Mouse (Mus musculus) kidney, postnatal 0 days (tissue): ENCODE measurements around the gene Dynll1. TPM values are rescaled to one million over a fixed set of nuclear protein-coding genes. Genes with fewer than 3 reads are reported as not detected.
A peak's percentile ranks its signal among the peaks of the same experiment; 100 is the strongest.

ENCODE experiments used
- ATAC-seq: fragments of 200-750 bp; cut with Nextera tagmentation; replicated peaks from 2 replicates; pipeline ENCODE4 v1.8.0; 2017; ENCODE audit warnings: low read depth, moderate number of reproducible peaks, moderate TSS enrichment, moderate library complexity; ENCODE audit not compliant: low FRiP score
- DNase-seq: peaks from one replicate; pipeline ENCODE4 v3.0.0-alpha.2; 2016; ENCODE audit warnings: low spot score
- H3K27ac ChIP-seq: fragments of 300-500 bp; sonication (generic); 2 replicates; pipeline ENCODE4 v1.5.1; 2014; ENCODE audit warnings: mild to moderate bottlenecking
- H3K27me3 ChIP-seq: fragments of 300-500 bp; sonication (generic); 2 replicates; pipeline ENCODE4 v1.6.1; 2014; ENCODE audit warnings: low read length, mixed read lengths; ENCODE audit not compliant: insufficient read depth
- H3K36me3 ChIP-seq: fragments of 300-500 bp; sonication (generic); 2 replicates; pipeline ENCODE4 v1.6.1; 2014; ENCODE audit warnings: low read length, mixed read lengths; ENCODE audit not compliant: insufficient read depth
- H3K4me1 ChIP-seq: fragments of 300-500 bp; sonication (generic); replicated peaks from 2 replicates; pipeline ENCODE4 v1.6.1; 2014; ENCODE audit warnings: antibody characterized with exemption, low read length, mixed read lengths; ENCODE audit not compliant: insufficient read depth
- H3K4me2 ChIP-seq: fragments of 300-500 bp; sonication (generic); 2 replicates; pipeline ENCODE4 v1.6.1; 2014; ENCODE audit warnings: mild to moderate bottlenecking, low read length, moderate library complexity, mixed read lengths
- H3K4me3 ChIP-seq: fragments of 300-500 bp; sonication (generic); replicated peaks from 2 replicates; pipeline ENCODE4 v1.5.1; 2014; ENCODE audit warnings: low read depth, low read length
- H3K9ac ChIP-seq: fragments of 300-500 bp; sonication (generic); 2 replicates; pipeline ENCODE4 v1.6.1; 2014; ENCODE audit warnings: low read depth, low read length
- H3K9me3 ChIP-seq: fragments of 300-500 bp; sonication (generic); replicated peaks from 2 replicates; pipeline ENCODE4 v1.6.1; 2016; ENCODE audit warnings: low read length, inconsistent platforms, mixed read lengths
- CTCF ChIP-seq: IDR thresholded peaks from 2 replicates; pipeline ENCODE4 v1.5.1; 2016; ENCODE audit warnings: antibody characterized with exemption, low read depth, mild to moderate bottlenecking, moderate library complexity
- WGBS: fragments of 180-500 bp; shearing (Covaris S2); extraction: QIAGEN DNeasy Blood & Tissue Kit; methylation state at CpG from one replicate; pipeline ENCODE4 v1.1.7; 2014; 5-methylcytosine and 5-hydroxymethylcytosine counted together
- polyA plus RNA-seq: library from polyadenylated mRNA; unstranded; fragments of >200 nt; fragmentation: Nextera tagmentation; extraction: Ambion mirVana; gene quantifications from 2 replicates; pipeline ENCODE4 v1.2.1, GENCODE M21; 2015

The Dynll1 gene
- polyA plus RNA-seq, 1 experiment from 2014 or later, result 1,395 TPM

- no peaks in the 10 kb centered on the region for H3K27me3 ChIP-seq
- no peaks in the 10 kb centered on the region for H3K9me3 ChIP-seq
- peak overlapping the region; percentile 80 for H3K4me2 ChIP-seq
- H3K36me3 ChIP-seq, result no peaks in the 10 kb centered on the region
- H3K4me1 ChIP-seq, result peaks cover 15% of the 10 kb centered on the region
- peak overlapping the region; percentile 99 for H3K4me3 ChIP-seq
- under 1% methylated on average over 74 of the region's 77 CpGs for WGBS
- ATAC-seq, result peak; percentile 15
- peak overlapping the region; percentile 87 for H3K27ac ChIP-seq
- no peak for TF ChIP-seq CTCF
- DNase-seq, result peak; percentile 62
- H3K9ac ChIP-seq, result peak overlapping the region; percentile 99
These were observed 28.6 kb downstream of the Dynll1 start for GRCm38 (mm10) chr5:115271931-115272811.

DNA sequence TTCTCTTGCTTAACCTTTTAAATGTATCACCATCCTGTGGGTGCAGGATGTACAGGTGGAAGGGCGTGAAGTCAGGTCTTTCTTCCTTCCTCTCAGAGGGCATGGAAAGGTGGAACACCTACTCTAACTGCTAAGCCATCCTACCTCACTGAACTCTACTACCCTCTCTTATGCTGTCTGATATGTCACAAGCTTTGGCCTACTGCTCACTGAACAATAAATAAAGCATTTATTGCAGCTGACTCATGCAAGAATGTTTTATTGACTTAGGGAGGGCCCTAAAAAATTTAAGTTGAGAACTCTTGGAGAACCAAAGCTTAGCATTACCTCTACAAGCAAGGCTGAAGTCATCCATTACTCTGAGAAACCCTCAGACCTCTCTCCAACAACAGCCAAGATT is 30.8 kb downstream of the Dynll1 start:
- H3K9me3 ChIP-seq, result no peaks in the 10 kb centered on the region
- H3K27me3 ChIP-seq, result no peaks in the 10 kb centered on the region
- 94% methylated on average over 1 of the region's 1 CpGs for WGBS
- ATAC-seq, result no peak
- TF ChIP-seq CTCF, result no peak
- peaks cover 15% of the 10 kb centered on the region for H3K4me1 ChIP-seq
- no peak overlapping the region for H3K27ac ChIP-seq
- no peak overlapping the region for H3K4me3 ChIP-seq
- no peaks in the 10 kb centered on the region for H3K36me3 ChIP-seq
- no peak overlapping the region for H3K9ac ChIP-seq
- DNase-seq, result peak; percentile 20
- peak overlapping the region; percentile 80 for H3K4me2 ChIP-seq

GRCm38 (mm10) chr5:115268266-115268665 is 32.5 kb downstream of the Dynll1 start:
- 46% methylated on average over 3 of the region's 3 CpGs for WGBS
- H3K9me3 ChIP-seq, result no peaks in the 10 kb centered on the region
- H3K27ac ChIP-seq, result 0 out of 2 replicates have a peak overlapping the region, but pooled peaks have one; percentile 5
- no peaks in the 10 kb centered on the region for H3K36me3 ChIP-seq
- DNase-seq, result no peak
- no peak overlapping the region for H3K9ac ChIP-seq
- no peaks in the 10 kb centered on the region for H3K27me3 ChIP-seq
- H3K4me2 ChIP-seq, result no peak overlapping the region
- peaks cover 15% of the 10 kb centered on the region for H3K4me1 ChIP-seq
- no peak overlapping the region for H3K4me3 ChIP-seq
- TF ChIP-seq CTCF, result no peak
- no peak for ATAC-seq

GRCm38 (mm10) chr5:115267469-115268045 is 33.2 kb downstream of the Dynll1 start:
- DNase-seq (no peak), ATAC-seq (no peak)
- Histone ChIP-seq H3K27me3 (no peaks in the 10 kb centered on the region), H3K9me3 (no peaks in the 10 kb centered on the region), H3K4me3 (no peak overlapping the region), H3K4me1 (peaks cover 15% of the 10 kb centered on the region), H3K9ac (no peak overlapping the region), H3K36me3 (0 out of 2 replicates have a peak, but pooled peaks cover 4% of the 10 kb centered on the region), H3K4me2 (no peak overlapping the region), H3K27ac (peak overlapping the region; percentile 38; the same call in 1 of the 2 replicates)
- 72% methylated on average over 3 of the region's 3 CpGs for WGBS
- no peak for TF ChIP-seq CTCF

DNA sequence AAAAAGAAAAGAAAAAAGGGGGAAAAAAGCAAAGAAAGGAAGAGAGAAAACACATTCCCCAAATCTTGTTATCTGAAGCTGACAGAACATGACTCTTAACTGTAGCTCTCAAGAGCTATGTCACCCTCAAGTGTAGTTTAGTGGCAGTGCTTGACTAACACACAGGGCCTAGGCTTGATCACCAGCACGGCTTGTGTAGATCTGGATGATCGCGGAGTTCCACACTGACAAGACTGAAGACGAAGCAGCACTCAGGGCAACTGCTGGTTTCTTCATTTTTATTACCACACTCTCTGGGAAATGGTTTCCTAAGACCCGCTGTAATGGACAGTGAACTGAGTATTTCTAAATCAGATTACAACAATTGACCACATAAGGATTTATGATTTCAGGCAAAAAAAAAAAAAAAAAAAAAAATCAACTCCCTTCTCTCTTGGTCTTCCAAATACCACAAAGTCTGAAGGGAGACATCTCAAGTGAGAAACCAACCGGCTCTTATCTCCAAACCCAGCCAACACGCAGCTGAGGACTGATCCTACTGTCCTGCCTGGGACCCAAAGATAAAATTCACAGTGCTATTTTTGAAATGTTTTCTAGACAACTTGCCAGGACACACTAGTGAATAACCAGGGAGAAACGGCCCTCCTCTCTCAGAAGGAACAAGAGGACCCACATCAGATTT is 33.9 kb downstream of the Dynll1 start:
- H3K9me3 ChIP-seq, result no peaks in the 10 kb centered on the region
- TF ChIP-seq CTCF, result no peak
- peaks cover 15% of the 10 kb centered on the region for H3K4me1 ChIP-seq
- 0 out of 2 replicates have a peak, but pooled peaks cover 4% of the 10 kb centered on the region for H3K36me3 ChIP-seq
- H3K4me3 ChIP-seq, result no peak overlapping the region
- no peak overlapping the region for H3K4me2 ChIP-seq
- H3K9ac ChIP-seq, result no peak overlapping the region
- H3K27ac ChIP-seq, result no peak overlapping the region
- 79% methylated on average over 8 of the region's 8 CpGs for WGBS
- DNase-seq (no peak), ATAC-seq (no peak)
- H3K27me3 ChIP-seq, result no peaks in the 10 kb centered on the region

GRCm38 (mm10) chr5:115266340-115266739 is 34.5 kb downstream of the Dynll1 start:
- Histone ChIP-seq H3K4me2 (no peak overlapping the region), H3K4me1 (peaks cover 14% of the 10 kb centered on the region), H3K4me3 (no peak overlapping the region), H3K9ac (no peak overlapping the region), H3K36me3 (0 out of 2 replicates have a peak, but pooled peaks cover 4% of the 10 kb centered on the region), H3K27ac (no peak overlapping the region), H3K9me3 (no peaks in the 10 kb centered on the region), H3K27me3 (no peaks in the 10 kb centered on the region)
- ATAC-seq, result no peak
- DNase-seq, result no peak
- 89% methylated on average over 5 of the region's 5 CpGs for WGBS
- TF ChIP-seq CTCF, result no peak
